Mouse (Mus musculus) kidney, embryonic 16.5 days (tissue): ENCODE measurements at regions not wholly inside any gene's neighbourhood (a gene's known extent, or its start where the extent isn't known, plus 50 kb on each side); places are given as distances from the start of the nearest gene placed in this dataset.

Source experiments
- ATAC-seq: fragments of 200-750 bp; cut with Nextera tagmentation; 2 replicates; pipeline ENCODE4 v1.8.0; 2017; ENCODE audit warnings: moderate TSS enrichment; ENCODE audit not compliant: low FRiP score, low TSS enrichment
- H3K27ac ChIP-seq: fragments of 300-500 bp; sonication (generic); 2 replicates; pipeline ENCODE4 v1.5.1; 2014; ENCODE audit warnings: low read length
- H3K27me3 ChIP-seq: fragments of 300-500 bp; sonication (generic); 2 replicates; pipeline ENCODE4 v1.6.1; 2014; ENCODE audit warnings: low read length, control low read depth, mixed read lengths; ENCODE audit not compliant: insufficient read depth
- H3K36me3 ChIP-seq: fragments of 300-500 bp; sonication (generic); 2 replicates; pipeline ENCODE4 v1.6.1; 2014; ENCODE audit warnings: low read length, control low read depth, mixed read lengths; ENCODE audit not compliant: insufficient read depth
- H3K4me1 ChIP-seq: fragments of 300-500 bp; sonication (generic); 2 replicates; pipeline ENCODE4 v1.6.1; 2014; ENCODE audit warnings: low read length, control low read depth, mixed read lengths; ENCODE audit not compliant: insufficient read depth
- H3K4me2 ChIP-seq: fragments of 300-500 bp; sonication (generic); replicated peaks from 2 replicates; pipeline ENCODE4 v1.6.1; 2014; ENCODE audit warnings: low read depth, low read length
- H3K4me3 ChIP-seq: fragments of 300-500 bp; sonication (generic); 2 replicates; pipeline ENCODE4 v1.5.1; 2014; ENCODE audit warnings: mild to moderate bottlenecking, low read length
- H3K9ac ChIP-seq: fragments of 300-500 bp; sonication (generic); replicated peaks from 2 replicates; pipeline ENCODE4 v1.6.1; 2014; ENCODE audit warnings: low read length
- H3K9me3 ChIP-seq: fragments of 300-500 bp; sonication (generic); 2 replicates; pipeline ENCODE4 v1.6.1; 2016; ENCODE audit warnings: low read length, control low read depth
- WGBS: fragments of 180-500 bp; shearing (Covaris S2); extraction: QIAGEN DNeasy Blood & Tissue Kit; methylation state at CpG from one replicate; pipeline ENCODE4 v1.1.7; 2014; 5-methylcytosine and 5-hydroxymethylcytosine counted together

DNA sequence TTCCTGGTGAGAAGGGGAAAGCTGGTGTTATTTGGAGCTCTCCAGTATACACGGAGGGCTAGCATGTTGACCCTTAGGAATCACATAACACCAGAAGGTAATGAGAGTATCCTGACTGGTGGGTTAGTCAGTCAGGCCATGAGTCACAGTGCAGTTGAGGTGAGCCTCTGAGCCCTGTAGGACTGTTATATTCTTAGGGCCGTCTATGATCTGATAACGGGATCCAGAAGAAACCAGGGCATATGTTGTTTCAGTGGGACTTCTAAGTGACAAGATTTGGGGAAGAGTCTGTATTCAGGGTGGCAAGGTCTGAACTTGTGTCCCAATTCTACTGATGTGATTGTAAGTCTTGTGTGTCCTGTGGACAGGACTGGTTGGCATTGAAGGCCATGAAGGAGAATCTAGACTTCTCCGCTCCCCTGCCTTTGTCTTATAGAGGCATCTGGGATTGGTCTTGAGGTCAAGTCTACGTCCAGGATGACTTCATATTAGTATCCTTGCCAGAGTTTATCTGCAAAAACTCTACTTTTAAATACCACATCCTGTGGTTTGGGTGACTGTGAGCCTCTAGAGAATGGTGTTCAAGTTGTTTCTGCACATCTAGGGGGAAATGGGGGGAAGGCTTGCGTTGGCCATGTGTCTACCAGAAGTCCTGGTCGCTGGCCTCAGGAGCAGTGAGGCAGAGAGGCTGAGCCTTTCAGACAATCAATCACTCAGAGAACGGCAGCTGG, 71.2 kb downstream of the Itgb2l start:
- peak overlapping the region; percentile 19; the same call in 1 of the 2 replicates for H3K27ac ChIP-seq
- WGBS = 55% methylated on average over 8 of the region's 8 CpGs
- peaks cover 4% of the 10 kb centered on the region; the same call in 1 of the 2 replicates for H3K9me3 ChIP-seq
- ATAC-seq = no peak
- peaks cover 24% of the 10 kb centered on the region for H3K4me1 ChIP-seq
- no peak overlapping the region for H3K9ac ChIP-seq
- H3K4me2 ChIP-seq = no peak overlapping the region
- peaks cover 3% of the 10 kb centered on the region; the same call in 1 of the 2 replicates for H3K36me3 ChIP-seq
- no peak overlapping the region for H3K4me3 ChIP-seq
- no peaks in the 10 kb centered on the region for H3K27me3 ChIP-seq

DNA sequence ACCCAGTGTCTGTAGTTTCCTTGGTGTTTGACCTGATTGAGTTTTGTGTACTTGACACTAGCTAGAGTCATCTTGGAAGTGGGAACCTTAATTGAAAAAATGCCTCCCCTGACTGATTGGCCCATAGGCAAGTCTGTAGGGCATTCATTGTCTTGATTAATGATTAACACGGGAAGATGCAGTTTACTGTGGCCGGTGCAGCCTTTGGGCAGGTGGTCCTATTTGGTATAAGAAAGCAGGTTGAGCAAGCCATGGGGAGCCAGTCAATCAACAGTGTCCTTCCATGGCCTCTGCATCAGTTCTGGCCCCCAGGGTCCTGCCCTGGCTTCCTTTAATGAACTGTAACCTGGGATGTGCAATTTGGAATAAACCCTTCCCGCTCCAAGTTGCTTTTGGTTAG, 72.3 kb downstream of the Itgb2l start:
- Histone ChIP-seq H3K27ac (peak overlapping the region; percentile 19), H3K4me2 (no peak overlapping the region), H3K9ac (0 out of 2 replicates have a peak overlapping the region, but pooled peaks have one; percentile 8), H3K9me3 (peaks cover 4% of the 10 kb centered on the region; the same call in 1 of the 2 replicates), H3K4me3 (no peak overlapping the region), H3K36me3 (peaks cover 3% of the 10 kb centered on the region; the same call in 1 of the 2 replicates), H3K27me3 (no peaks in the 10 kb centered on the region), H3K4me1 (peaks cover 19% of the 10 kb centered on the region)
- peak; percentile 77; the same call in 1 of the 2 replicates for ATAC-seq
- 60% methylated on average over 3 of the region's 3 CpGs for WGBS

DNA sequence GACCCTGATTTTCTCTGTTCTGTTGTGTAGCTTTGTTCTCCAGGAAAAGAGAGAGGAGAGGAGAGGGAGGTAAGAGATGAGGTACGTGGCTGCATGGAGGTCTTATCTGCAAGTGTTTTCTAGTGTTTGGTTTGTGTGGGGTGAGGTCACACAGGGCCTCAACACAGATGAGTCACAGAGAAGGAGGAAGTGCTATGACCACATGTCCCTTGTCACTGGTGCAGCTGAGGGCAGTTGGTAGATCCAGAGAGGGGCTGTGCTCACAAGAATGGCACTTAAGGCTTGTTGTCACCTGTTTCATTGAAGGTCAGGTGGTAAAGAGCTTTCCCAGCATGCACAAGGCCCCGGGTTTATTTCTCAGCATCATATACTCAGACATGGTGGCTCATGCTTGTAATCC, 73.2 kb downstream of the Itgb2l start:
- Histone ChIP-seq H3K27me3 (no peaks in the 10 kb centered on the region), H3K4me2 (no peak overlapping the region), H3K9me3 (peaks cover 4% of the 10 kb centered on the region; the same call in 1 of the 2 replicates), H3K4me3 (no peak overlapping the region), H3K9ac (no peak overlapping the region), H3K27ac (no peak overlapping the region; the same call in 1 of the 2 replicates), H3K36me3 (peaks cover 3% of the 10 kb centered on the region; the same call in 1 of the 2 replicates), H3K4me1 (peaks cover 20% of the 10 kb centered on the region)
- WGBS = 64% methylated on average over 2 of the region's 2 CpGs
- ATAC-seq = no peak
